Mouse (Mus musculus): ENCODE measurements at regions not wholly inside any gene's neighbourhood (a gene's known extent, or its start where the extent isn't known, plus 50 kb on each side); places are given as distances from the start of the nearest gene placed in this dataset.
"Not testable (repeated sequence)": the region's sequence is repeated elsewhere in the genome, so short reads cannot be mapped to it uniquely, and the experiment has no call there.

GRCm38 (mm10) chr17:13474310-13475094 lies 120.1 kb downstream of the Tcp10c start:
- 90% methylated on average over 14 of the region's 14 CpGs for WGBS
- Histone ChIP-seq H3K27ac (no peak overlapping the region), H3K36me3 (replicated peaks) (no peaks in the 10 kb centered on the region), H3K4me3 (no peak overlapping the region), H3K4me1 (peaks cover 27% of the 10 kb centered on the region), H3K27me3 (ENCODE audit: poor library complexity, severe bottlenecking) (0 out of 2 replicates have a peak, but pooled peaks cover 4% of the 10 kb centered on the region), H3K9me3 (no peaks in the 10 kb centered on the region)
- no peak for DNase-seq (ENCODE audit: extremely low spot score, low spot score)

DNA sequence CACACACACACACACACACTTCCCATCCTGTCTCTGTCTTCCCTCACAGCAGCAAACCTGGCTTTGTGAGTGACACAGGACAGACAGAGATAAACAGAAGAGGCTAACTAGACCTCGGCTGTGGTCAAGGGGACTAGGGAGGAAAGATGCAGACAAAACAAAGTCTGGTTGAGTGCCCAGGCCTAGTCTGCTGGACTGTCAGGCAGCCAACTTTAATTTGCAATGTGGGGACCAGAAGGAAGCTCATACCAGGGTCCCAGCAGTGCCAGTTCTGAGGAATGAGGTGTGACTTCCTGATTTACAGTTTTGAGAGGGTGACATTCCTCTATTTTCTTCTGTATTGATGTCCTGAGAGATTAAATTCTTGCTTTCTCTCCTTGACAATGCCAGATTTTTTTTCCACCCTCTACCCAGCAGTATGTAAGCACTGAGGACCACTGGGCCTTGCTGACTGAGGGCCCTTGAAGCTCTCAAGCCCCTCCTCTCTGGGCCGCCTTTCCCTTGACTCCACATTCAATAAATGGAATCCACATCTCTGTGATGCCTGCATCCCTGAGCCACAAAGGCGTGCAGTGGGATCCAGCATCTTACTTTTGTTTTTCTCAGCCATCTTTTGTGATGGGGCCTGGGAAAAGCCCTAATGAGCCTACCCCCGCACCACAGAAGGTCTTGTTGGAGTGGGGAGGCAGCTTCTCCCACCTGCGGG lies 124.6 kb downstream of the Tcp10c start:
- H3K27ac ChIP-seq, result peak overlapping the region; percentile 85
- DNase-seq (ENCODE audit: extremely low spot score, low spot score), result peak; percentile 55
- H3K9me3 ChIP-seq, result no peaks in the 10 kb centered on the region
- WGBS, result 18% methylated on average over 5 of the region's 5 CpGs
- H3K36me3 ChIP-seq (replicated peaks), result no peaks in the 10 kb centered on the region
- peaks cover 37% of the 10 kb centered on the region for H3K4me1 ChIP-seq
- peak overlapping the region; percentile 22; the same call in 1 of the 2 replicates for H3K4me3 ChIP-seq
- H3K27me3 ChIP-seq (ENCODE audit: poor library complexity, severe bottlenecking), result no peaks in the 10 kb centered on the region

DNA sequence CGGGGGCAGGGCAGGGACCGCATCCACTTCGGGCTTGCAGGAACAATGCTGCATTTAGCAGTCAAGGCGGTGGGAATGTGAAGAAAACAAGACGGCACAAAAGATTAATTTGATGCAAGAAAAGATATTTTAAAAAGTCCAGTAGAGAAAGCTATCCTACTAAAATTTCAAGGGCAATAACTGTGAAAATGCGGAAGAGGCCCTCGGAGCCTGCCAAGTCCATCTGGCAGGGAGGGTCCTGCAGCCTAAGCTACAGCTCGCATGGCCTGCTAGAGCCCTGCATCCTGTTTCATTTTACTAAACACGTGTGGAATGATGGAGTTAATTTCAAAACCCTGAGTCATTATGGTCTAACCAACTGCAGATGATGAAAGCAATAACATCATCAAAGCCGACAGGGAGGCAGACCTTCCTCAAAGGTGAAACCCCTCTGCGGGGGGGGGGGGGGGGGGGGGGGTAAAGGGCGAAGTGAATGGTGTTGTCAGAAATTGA lies 125.2 kb downstream of the Tcp10c start:
- DNase-seq (ENCODE audit: extremely low spot score, low spot score), result peak; percentile 34
- Histone ChIP-seq H3K27me3 (ENCODE audit: poor library complexity, severe bottlenecking) (no peaks in the 10 kb centered on the region), H3K4me1 (peaks cover 37% of the 10 kb centered on the region), H3K36me3 (replicated peaks) (no peaks in the 10 kb centered on the region), H3K27ac (peak overlapping the region; percentile 85), H3K4me3 (peak overlapping the region; percentile 22; the same call in 1 of the 2 replicates), H3K9me3 (no peaks in the 10 kb centered on the region)
- 14% methylated on average over 10 of the region's 12 CpGs for WGBS

DNA sequence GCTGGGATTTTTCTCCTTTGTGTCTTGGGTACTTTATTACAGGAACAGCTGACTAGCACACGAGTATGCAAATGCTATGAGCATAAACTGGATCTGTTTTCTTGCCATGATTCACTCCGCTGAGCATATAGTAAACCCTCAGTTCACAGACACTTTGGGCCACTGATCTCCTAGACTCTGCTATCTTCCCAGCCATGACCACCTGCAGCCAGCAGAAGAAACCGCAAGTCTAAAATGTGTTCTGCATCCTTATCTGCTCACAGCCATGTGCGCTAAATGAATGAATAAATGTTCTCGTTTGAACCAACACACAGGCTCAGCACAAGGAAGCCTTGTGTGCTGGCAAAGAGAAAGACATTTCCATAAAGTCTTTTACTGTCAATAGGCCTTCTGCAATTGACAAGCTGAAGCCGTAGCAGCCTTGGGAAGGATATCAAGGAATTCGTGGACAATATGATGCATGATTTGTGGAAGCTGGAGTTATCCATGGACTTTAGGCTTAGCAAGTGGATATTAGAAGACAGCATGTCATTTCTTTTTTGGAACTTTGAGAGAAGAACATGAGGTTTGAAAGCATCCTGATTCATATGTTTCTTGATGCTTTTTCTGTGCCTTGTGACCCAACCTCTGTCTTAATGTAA lies 127.2 kb downstream of the Tcp10c start:
- WGBS, result 89% methylated on average over 7 of the region's 7 CpGs
- Histone ChIP-seq H3K27ac (peak overlapping the region; percentile 85; the same call in 1 of the 2 replicates), H3K9me3 (no peaks in the 10 kb centered on the region), H3K4me3 (no peak overlapping the region), H3K36me3 (replicated peaks) (no peaks in the 10 kb centered on the region), H3K27me3 (ENCODE audit: poor library complexity, severe bottlenecking) (no peaks in the 10 kb centered on the region), H3K4me1 (peaks cover 37% of the 10 kb centered on the region)
- DNase-seq (ENCODE audit: extremely low spot score, low spot score), result no peak

GRCm38 (mm10) chr17:13482136-13482535 lies 127.8 kb downstream of the Tcp10c start:
- H3K27me3 ChIP-seq (ENCODE audit: poor library complexity, severe bottlenecking), result no peaks in the 10 kb centered on the region
- peaks cover 37% of the 10 kb centered on the region for H3K4me1 ChIP-seq
- DNase-seq (ENCODE audit: extremely low spot score, low spot score), result no peak
- WGBS, result 84% methylated on average over 3 of the region's 3 CpGs
- H3K36me3 ChIP-seq (replicated peaks), result no peaks in the 10 kb centered on the region
- H3K4me3 ChIP-seq, result no peak overlapping the region
- no peaks in the 10 kb centered on the region for H3K9me3 ChIP-seq
- no peak overlapping the region; the same call in 1 of the 2 replicates for H3K27ac ChIP-seq

- Histone ChIP-seq H3K27ac (no peak overlapping the region), H3K4me1 (no peaks in the 10 kb centered on the region), H3K27me3 (ENCODE audit: poor library complexity, severe bottlenecking) (no peaks in the 10 kb centered on the region), H3K4me3 (no peak overlapping the region), H3K36me3 (replicated peaks) (no peaks in the 10 kb centered on the region), H3K9me3 (no peaks in the 10 kb centered on the region)
- 84% methylated on average over 10 of the region's 10 CpGs for whole genome bisulfite sequencing
- peak; percentile 10 for DNase-seq (ENCODE audit: extremely low spot score, low spot score)
Measured at GRCm38 (mm10) chr17:13487291-13488215, 133.2 kb downstream of the Tcp10c start.

DNA sequence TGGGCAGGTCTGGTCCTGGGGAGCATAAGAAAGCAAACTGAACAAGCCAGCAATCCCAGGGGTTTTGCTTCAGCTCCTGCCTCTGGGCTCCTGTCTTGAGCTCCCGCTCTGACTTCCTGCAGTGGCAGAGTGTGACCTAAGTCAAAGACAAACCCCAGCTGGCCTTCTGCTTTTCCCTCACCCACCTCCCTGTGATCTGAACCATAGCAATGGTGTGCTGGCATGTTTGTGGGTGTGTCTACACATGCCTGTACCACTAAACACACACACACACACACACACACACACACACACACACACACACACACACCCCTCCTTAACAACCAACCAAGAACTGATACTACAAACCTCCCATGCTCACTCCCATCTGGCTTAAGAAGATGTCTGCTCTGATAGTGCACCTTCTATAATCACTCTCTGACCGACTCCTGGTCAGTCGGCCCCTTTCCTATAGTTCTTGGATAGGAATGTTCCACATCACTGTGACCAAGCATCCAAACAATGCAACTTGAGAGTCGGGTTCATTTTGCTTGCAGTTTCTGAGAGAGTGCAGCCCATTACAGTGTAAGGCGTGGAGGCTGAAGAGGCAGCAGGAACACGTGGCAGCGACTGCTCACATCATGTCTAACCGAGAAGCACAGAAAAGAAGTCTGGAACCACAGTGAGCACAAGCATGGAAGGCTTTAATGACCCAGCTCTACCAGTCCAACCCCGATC lies 134.4 kb downstream of the Tcp10c start:
- DNase-seq (ENCODE audit: extremely low spot score, low spot score), result peak; percentile 6
- H3K36me3 ChIP-seq (replicated peaks), result no peaks in the 10 kb centered on the region
- no peaks in the 10 kb centered on the region for H3K27me3 ChIP-seq (ENCODE audit: poor library complexity, severe bottlenecking)
- no peak overlapping the region for H3K27ac ChIP-seq
- 91% methylated on average over 9 of the region's 9 CpGs for WGBS
- H3K4me3 ChIP-seq, result no peak overlapping the region
- H3K4me1 ChIP-seq, result no peaks in the 10 kb centered on the region
- no peaks in the 10 kb centered on the region for H3K9me3 ChIP-seq

DNA sequence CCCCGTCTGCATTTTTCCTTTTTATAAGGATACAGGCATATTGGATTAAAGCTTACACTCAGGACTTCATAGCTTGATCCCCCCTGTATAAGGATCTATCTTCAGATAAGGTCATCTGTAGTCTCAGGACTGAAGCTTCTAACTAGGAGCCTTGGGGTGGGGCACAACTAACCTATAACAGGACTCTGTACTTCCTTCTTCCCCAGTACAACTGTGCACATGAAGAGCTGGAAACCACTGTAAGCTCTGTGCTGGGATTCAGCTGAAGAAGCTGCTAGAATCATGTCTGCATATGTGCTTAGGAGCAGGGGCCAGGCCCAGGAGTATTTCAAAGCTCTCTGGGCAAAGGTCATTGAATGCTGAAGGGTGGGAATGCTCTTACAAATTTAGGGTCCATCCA lies 137.9 kb downstream of the Tcp10c start:
- H3K27ac ChIP-seq; H3K36me3 ChIP-seq (replicated peaks); H3K4me1 ChIP-seq; H3K27me3 ChIP-seq (ENCODE audit: poor library complexity, severe bottlenecking); DNase-seq (ENCODE audit: extremely low spot score, low spot score); H3K4me3 ChIP-seq; H3K9me3 ChIP-seq: not testable (repeated sequence)
- 100% methylated on average over 1 of the region's 1 CpGs for WGBS

GRCm38 (mm10) chr17:13492649-13493277 lies 138.4 kb downstream of the Tcp10c start:
- H3K4me1 ChIP-seq; H3K4me3 ChIP-seq; H3K9me3 ChIP-seq; H3K36me3 ChIP-seq (replicated peaks); H3K27me3 ChIP-seq (ENCODE audit: poor library complexity, severe bottlenecking); H3K27ac ChIP-seq: not testable (repeated sequence)
- DNase-seq (ENCODE audit: extremely low spot score, low spot score), result peak; percentile 5
- 76% methylated on average over 4 of the region's 7 CpGs for WGBS

DNA sequence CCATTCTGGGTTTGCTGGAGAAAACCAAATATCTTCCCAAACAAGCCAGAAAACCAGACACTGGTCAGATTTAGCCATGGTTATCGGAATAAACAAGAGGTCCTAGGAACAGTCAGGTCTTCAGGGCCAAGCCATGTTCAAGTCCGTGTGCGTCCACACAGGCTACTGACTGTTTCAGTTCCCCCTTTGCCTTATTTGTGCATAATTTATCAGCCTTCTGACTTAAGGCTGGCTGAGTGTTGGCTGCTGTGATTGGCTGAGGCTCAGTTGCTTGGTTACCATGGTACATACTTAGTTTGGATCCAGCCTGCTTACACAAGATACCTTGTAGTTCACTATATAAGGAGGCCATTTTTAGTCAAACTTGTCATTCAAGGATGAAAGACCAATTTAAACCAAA lies 139.5 kb downstream of the Tcp10c start:
- DNase-seq (ENCODE audit: extremely low spot score, low spot score), result peak; percentile 12
- H3K9me3 ChIP-seq; H3K27ac ChIP-seq; H3K36me3 ChIP-seq (replicated peaks); H3K27me3 ChIP-seq (ENCODE audit: poor library complexity, severe bottlenecking); H3K4me3 ChIP-seq; H3K4me1 ChIP-seq: not testable (repeated sequence)
- WGBS, result 96% methylated on average over 3 of the region's 3 CpGs

- H3K4me3 ChIP-seq; H3K27me3 ChIP-seq (ENCODE audit: poor library complexity, severe bottlenecking); H3K9me3 ChIP-seq; DNase-seq (ENCODE audit: extremely low spot score, low spot score); H3K4me1 ChIP-seq; H3K36me3 ChIP-seq (replicated peaks); H3K27ac ChIP-seq: not testable (repeated sequence)
- WGBS, result 43% methylated on average over 1 of the region's 1 CpGs
Measured at GRCm38 (mm10) chr17:13494475-13494874, 140.1 kb downstream of the Tcp10c start.

All from forebrain, embryonic 10.5 days (tissue).